Mouse (Mus musculus) CD4-positive, CD25-positive, alpha-beta regulatory T cell, adult 9 weeks (primary cell): ENCODE data around the gene Mup7. TPM values are rescaled to one million over a fixed set of nuclear protein-coding genes. Genes with fewer than 3 reads are reported as not detected.

ENCODE experiments used
- polyA plus RNA-seq: library from polyadenylated mRNA; unstranded; fragments of 100-300 nt; shearing (Covaris generic); gene quantifications from one replicate; pipeline ENCODE4 v1.2.1, GENCODE M21; 2017

Mup7 gene
- not detected for polyA plus RNA-seq

GRCm38 (mm10) chr4:60070375-60070774 is at the start of gene Mup7:
Gene Mup7 (minus strand): TSS chr4:60070475.

Other genes with a start within 250 kb of the Mup7 start
- gene Slc46a2, start 155.4 kb downstream of the Mup7 start, polyA plus RNA-seq: 0.12 TPM
- not detected for gene Mup4, start 109.8 kb downstream of the Mup7 start, polyA plus RNA-seq
- gene Mup6, start 106.2 kb downstream of the Mup7 start, polyA plus RNA-seq: not detected
- 0.35 TPM for gene Mup2, start 83.8 kb upstream of the Mup7 start, polyA plus RNA-seq
- gene Mup8, start 152.1 kb upstream of the Mup7 start, polyA plus RNA-seq: not detected